Mouse (Mus musculus): ENCODE results near the gene Rex1bd. TPM values are rescaled to one million over a fixed set of nuclear protein-coding genes. Genes with fewer than 3 reads are reported as not detected.

Gene Rex1bd
- total RNA-seq, 2 experiments from 2014 or later = 48.7 to 53.5 TPM

DNA sequence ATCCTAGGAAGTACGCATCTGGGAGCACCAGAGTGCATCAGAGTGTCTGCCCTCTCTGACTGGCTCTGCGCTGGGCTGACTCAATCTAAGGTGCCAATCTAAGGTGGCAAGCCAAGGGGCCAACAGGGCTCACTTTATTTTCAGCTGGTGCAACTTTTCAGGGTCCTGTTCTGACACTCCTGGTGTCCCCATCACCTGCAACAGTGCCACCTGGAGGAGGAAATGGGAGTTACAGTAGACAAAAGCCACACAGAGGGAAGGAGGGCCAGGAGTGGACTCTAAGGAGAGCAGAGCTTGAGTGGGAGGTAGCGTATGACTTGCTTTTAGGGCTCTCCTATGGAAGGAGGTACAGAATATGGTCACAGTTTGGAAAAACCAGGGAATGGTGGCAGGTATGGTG, 1.7 kb downstream of the Rex1bd start:
- ATAC-seq (replicated peaks; ENCODE audit: low FRiP score, low TSS enrichment, poor library complexity, severe bottlenecking) = no peak

DNA sequence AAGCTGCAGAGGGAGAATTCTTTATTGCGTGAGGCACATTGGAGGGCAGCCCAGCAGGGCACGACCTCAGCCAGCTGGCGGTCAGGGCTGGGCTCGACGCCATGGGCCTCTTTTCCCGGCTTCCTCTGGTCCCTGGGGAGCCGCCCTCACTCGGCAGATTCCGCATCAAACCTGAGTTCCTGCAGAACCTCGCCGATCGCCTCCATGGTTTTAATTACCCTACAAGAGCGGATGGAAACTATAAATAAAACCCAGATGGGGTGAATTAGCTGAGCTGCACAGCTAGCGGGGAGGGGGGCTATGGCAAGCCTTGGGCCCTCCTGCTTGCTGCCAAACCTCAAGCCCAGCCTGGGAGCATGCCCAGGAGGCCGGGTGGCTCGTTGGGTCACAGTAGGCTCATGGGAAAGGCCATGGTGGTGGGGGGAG, 2.2 kb downstream of the Rex1bd start:
- ATAC-seq (replicated peaks; ENCODE audit: low FRiP score, low TSS enrichment, poor library complexity, severe bottlenecking) = no peak

DNA sequence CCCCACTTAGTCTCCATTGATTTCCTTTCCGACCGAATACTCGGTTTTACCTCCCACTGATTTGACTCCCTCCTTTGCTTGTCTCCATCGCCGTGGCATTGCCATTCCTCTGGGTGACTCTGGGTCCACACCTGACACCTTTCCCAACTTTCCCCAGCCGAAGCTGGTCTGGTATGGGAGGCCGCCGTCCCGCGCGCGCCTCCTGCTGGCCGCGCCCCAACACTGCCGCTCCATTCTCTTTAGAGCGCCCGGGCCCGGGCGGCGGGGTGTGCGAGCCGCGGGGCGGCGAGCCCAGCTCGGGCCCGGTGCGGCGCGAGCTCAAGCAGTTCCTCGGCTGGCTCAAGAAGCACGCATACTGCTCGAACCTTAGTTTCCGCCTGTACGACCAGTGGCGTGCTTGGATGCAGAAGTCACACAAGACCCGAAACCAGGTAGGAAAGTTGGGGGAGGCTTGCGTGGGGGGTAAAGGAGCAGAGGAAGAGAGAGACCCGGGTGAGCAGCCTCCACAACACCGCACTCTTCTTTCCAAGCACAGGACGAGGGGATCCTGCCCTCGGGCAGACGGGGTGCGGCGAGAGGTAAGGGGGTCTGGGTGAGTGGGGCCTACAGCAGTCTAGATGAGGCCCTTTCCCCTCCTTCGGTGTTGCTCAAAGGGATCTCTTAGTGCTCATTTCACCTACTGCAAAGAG, 3.3 kb downstream of the Rex1bd start:
- ATAC-seq (replicated peaks; ENCODE audit: low FRiP score, low TSS enrichment, poor library complexity, severe bottlenecking) = no peak

GRCm38 (mm10) chr8:70502540-70502939, 4.0 kb downstream of the Rex1bd start:
- no peak for ATAC-seq (replicated peaks; ENCODE audit: low FRiP score, low TSS enrichment, poor library complexity, severe bottlenecking)

- no peak for ATAC-seq (replicated peaks; ENCODE audit: low FRiP score, low TSS enrichment, poor library complexity, severe bottlenecking)
Measured at GRCm38 (mm10) chr8:70501820-70502529, 4.6 kb downstream of the Rex1bd start.

DNA sequence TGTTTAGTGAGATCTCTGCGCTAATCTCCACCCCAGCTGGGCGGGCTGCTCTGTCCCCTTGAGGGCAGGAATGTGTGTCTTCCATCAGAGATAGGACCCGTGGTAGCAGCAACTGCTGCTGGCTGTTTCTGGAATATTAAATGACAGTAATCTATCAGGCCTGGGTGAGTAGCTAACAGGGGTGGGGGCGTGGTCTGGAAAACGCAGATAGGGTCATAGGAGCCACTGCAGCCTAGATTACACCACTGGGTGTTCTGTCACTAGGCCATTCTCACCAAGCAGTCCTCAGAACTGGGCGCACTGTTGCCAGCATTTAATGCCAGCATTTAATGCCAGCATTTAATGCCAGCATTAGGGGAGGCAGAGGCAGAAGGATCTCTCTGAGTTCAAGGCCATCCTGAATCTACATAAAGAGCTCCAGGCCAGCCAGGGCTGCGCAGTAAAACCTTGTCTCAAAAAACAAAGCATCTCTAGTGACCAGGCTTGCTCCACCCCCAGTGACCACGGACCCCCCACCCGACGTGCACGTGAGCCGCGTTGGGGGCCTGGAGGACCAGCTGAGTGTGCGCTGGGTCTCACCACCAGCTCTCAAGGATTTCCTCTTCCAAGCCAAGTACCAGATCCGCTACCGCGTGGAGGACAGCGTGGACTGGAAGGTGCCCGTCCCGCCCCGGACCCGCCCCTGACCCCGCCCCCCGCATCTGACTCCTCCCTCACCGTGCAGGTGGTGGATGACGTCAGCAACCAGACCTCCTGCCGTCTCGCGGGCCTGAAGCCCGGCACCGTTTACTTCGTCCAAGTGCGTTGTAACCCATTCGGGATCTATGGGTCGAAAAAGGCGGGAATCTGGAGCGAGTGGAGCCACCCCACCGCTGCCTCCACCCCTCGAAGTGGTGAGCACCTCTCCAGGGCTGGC, 5.9 kb downstream of the Rex1bd start:
- peak; percentile 73 for ATAC-seq (replicated peaks; ENCODE audit: low FRiP score, low TSS enrichment, poor library complexity, severe bottlenecking)

- no peak for ATAC-seq (replicated peaks; ENCODE audit: low FRiP score, low TSS enrichment, poor library complexity, severe bottlenecking)
Measured at GRCm38 (mm10) chr8:70495771-70496062, 10.8 kb downstream of the Rex1bd start.

- no peak for ATAC-seq (replicated peaks; ENCODE audit: low FRiP score, low TSS enrichment, poor library complexity, severe bottlenecking)
Measured at GRCm38 (mm10) chr8:70495001-70495770, 11.4 kb downstream of the Rex1bd start.

DNA sequence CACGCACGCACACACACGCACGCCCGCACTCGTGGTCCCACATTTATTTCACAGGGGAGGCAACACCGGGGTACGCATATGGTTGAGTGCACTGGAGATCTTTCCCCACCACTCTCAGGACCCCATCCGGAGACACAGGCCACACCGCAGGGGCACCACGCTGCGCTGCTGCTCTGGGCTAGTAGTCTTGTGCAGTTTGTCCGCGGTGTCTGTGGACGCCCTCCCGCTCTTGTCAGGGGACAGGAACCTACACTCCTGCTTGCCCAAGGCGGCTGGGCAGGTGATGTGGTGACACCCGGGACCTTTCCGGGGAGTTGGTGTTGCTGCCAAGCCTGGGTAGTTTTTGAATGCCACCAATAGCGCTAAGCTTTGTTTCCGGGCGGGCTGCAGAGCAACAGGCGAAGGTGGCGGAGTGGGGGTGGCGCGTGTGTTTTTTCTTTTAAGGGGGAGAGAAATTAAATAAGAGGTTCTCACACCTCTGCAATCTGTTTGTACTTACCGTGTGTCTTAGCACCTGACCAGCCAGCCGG, 12.1 kb downstream of the Rex1bd start:
- ATAC-seq (replicated peaks; ENCODE audit: low FRiP score, low TSS enrichment, poor library complexity, severe bottlenecking) = no peak

- ATAC-seq (replicated peaks; ENCODE audit: low FRiP score, low TSS enrichment, poor library complexity, severe bottlenecking) = no peak
Measured at GRCm38 (mm10) chr8:70493692-70494415, 12.7 kb downstream of the Rex1bd start.

- no peak for ATAC-seq (replicated peaks; ENCODE audit: low FRiP score, low TSS enrichment, poor library complexity, severe bottlenecking)
Measured at GRCm38 (mm10) chr8:70492664-70493640, 13.6 kb downstream of the Rex1bd start, which contains the start of gene Crlf1. TSS of gene Crlf1 (plus strand) at chr8:70493158.

DNA sequence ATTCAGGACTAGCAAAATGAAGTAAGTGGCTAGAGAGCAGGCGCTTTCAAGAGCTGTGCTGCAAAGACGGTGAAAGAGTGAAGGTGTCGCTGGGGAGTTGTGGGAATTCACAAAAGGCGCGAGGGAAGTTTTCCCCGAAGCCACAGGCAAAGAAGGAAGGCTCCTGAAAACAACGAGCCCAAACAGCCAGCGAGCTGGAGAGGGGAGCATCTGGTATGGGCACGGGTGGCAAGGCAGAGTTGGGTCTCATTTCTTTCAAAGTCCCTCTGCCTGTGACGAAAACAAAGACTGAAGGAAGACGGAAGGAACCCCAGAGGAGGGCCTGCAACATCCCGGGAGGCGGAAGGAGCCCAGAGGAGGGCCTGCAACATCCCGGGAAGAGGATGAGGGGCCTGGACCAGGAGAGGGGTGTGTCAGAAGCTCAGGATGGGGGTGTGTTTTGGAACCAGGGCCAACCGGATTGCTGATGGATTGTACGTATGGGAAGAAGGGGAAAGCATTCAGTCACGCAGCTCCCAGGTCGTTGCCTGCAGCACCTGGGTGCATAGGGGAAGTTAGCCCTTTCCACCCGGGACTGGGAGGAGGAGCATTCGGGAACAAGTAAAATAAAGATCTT, 15.6 kb downstream of the Rex1bd start:
- no peak for ATAC-seq (replicated peaks; ENCODE audit: low FRiP score, low TSS enrichment, poor library complexity, severe bottlenecking)

DNA sequence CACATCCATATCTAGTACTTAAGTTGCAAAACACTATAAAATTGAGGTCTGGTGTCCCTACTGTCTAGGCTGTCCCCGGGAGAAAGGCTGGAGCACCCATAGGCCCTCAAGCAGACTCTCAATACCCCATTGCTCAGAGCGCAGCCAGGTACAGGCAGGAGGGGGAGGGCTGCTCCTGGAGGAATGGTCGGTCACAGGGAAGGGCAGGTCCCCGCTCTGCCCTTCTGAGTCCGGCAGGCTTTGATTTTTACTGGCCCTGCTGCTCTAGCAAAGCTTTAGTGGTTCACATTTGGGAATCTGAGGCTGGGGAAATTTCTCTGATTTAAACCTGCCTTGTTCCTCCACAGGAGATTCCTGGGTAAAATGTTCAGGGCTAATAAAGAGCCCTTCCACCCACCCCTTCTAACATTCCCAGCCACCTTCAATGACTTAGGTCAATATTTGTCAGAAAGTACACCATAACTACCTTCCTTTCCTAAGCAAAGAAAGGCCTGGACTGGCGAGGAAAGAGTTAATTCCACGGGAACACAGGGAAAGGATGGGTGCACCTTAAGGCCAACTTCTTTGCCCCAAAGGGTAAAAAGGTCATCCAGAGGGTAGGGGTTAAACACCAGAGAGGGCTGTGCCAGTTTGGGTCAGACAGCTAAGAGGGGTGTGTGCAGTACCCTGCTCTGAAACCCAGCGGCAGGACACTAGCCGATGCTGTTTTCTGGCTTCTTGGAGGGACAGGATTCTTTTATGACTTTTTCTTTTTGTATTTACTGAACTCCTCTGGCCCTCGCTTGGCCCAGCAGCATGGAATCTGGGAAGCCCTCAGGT, 16.3 kb downstream of the Rex1bd start:
- no peak for ATAC-seq (replicated peaks; ENCODE audit: low FRiP score, low TSS enrichment, poor library complexity, severe bottlenecking)

DNA sequence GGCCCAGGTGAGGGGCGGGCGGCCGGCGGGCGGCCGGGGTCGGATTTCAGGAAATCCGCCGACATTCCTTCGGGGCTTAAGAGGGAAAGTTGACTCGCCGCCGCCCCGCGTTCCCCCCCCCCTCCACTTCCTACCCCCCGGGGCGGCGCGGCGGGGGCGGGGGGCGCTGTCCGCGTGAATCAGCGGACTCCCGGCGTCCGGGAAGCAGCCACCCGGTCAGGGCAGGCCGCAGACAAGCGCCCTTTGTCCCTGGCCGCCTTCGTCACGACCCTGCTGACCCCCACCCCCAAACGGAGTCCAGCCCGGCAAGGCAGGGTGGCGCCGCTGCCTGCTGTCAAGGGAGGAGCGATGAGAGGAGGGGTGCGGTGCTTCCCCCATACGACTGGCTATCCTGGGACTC, 17.0 kb downstream of the Rex1bd start:
- ATAC-seq (replicated peaks; ENCODE audit: low FRiP score, low TSS enrichment, poor library complexity, severe bottlenecking) = no peak

DNA sequence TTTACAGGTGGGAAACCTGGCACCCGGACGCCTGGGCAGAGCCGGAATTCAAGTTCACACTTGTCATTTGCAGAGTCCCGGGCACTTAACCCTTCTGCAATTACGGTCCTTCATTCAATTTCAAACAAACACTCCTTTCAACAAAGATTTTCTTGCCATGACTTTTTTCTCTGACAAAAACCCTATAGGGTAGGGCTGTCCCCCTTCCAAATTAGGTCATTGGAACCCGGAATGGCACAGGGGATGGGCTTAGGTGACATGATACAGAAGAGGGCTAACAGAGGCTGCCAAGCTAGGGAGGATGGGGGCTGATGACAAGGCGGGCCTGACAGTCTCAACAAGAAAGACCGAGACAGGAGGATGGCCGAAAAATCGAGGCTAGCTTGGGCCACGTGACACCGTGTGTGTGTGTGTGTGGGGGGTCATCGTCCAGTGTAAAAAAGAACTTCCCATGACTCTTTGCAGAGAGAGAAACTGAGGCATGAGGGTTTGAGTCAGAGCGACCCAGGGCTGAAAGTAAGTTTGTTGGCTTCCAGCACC, 17.6 kb downstream of the Rex1bd start:
- ATAC-seq (replicated peaks; ENCODE audit: low FRiP score, low TSS enrichment, poor library complexity, severe bottlenecking) = no peak
